Mouse (Mus musculus) olfactory bulb, adult 2 months (tissue): Measurements from ENCODE around the gene Prg2.

ENCODE experiments used
- CTCF ChIP-seq: fragments of 200-500 bp; IDR thresholded peaks from 2 replicates; pipeline ENCODE4 v1.5.1; 2012; ENCODE audit warnings: low read depth, mild to moderate bottlenecking, low read length, moderate library complexity; ENCODE audit not compliant: insufficient read depth
- POLR2A ChIP-seq: fragments of 200-500 bp; IDR thresholded peaks from 2 replicates; pipeline ENCODE4 v1.6.1; 2012; ENCODE audit warnings: mild to moderate bottlenecking, low read depth, low read length, moderate library complexity; ENCODE audit not compliant: insufficient read depth

GRCm38 (mm10) chr2:85026178-85026577, 45.9 kb downstream of the Prg2 start:
- TF ChIP-seq CTCF (no peak), POLR2A (no peak)
